Mouse (Mus musculus) midbrain, embryonic 12.5 days (tissue): Measurements from ENCODE around the gene Megf6. TPM values are rescaled to one million over a fixed set of nuclear protein-coding genes. Genes with fewer than 3 reads are reported as not detected.

Source experiments
- ATAC-seq: fragments of 200-750 bp; cut with Nextera tagmentation; 2 replicates; pipeline ENCODE4 v1.8.0; 2017; ENCODE audit warnings: low read depth, moderate TSS enrichment, moderate library complexity; ENCODE audit not compliant: low FRiP score
- H3K27ac ChIP-seq: fragments of 300-500 bp; sonication (generic); replicated peaks from 2 replicates; pipeline ENCODE4 v1.5.1; 2016; ENCODE audit warnings: mild to moderate bottlenecking
- H3K27me3 ChIP-seq: fragments of 300-500 bp; sonication (generic); 2 replicates; pipeline ENCODE4 v1.6.1; 2016; ENCODE audit warnings: mild to moderate bottlenecking
- H3K36me3 ChIP-seq: fragments of 300-500 bp; sonication (generic); 2 replicates; pipeline ENCODE4 v1.6.1; 2016
- H3K4me1 ChIP-seq: fragments of 300-500 bp; sonication (generic); 2 replicates; pipeline ENCODE4 v1.6.1; 2016
- H3K4me2 ChIP-seq: fragments of 300-500 bp; sonication (generic); replicated peaks from 2 replicates; pipeline ENCODE4 v1.6.1; 2016; ENCODE audit warnings: mild to moderate bottlenecking, moderate library complexity
- H3K4me3 ChIP-seq: fragments of 300-500 bp; sonication (generic); 2 replicates; pipeline ENCODE4 v1.5.1; 2016; ENCODE audit warnings: mild to moderate bottlenecking
- H3K9ac ChIP-seq: fragments of 300-500 bp; sonication (generic); replicated peaks from 2 replicates; pipeline ENCODE4 v1.6.1; 2016; ENCODE audit warnings: mild to moderate bottlenecking, moderate library complexity
- H3K9me3 ChIP-seq: fragments of 300-500 bp; sonication (generic); 2 replicates; pipeline ENCODE4 v1.6.1; 2016; ENCODE audit warnings: mild to moderate bottlenecking
- WGBS: fragments of 180-500 bp; shearing (Covaris S2); methylation state at CpG from one replicate; pipeline ENCODE4 v1.1.7; 2016; 5-methylcytosine and 5-hydroxymethylcytosine counted together
- polyA plus RNA-seq: library from polyadenylated mRNA; unstranded; fragments of >200 nt; fragmentation: Nextera tagmentation; extraction: Ambion mirVana; gene quantifications from 2 replicates; pipeline ENCODE4 v1.2.1, GENCODE M21; 2016

Gene Megf6
- polyA plus RNA-seq, 1 experiment from 2014 or later: 29.5 TPM

DNA sequence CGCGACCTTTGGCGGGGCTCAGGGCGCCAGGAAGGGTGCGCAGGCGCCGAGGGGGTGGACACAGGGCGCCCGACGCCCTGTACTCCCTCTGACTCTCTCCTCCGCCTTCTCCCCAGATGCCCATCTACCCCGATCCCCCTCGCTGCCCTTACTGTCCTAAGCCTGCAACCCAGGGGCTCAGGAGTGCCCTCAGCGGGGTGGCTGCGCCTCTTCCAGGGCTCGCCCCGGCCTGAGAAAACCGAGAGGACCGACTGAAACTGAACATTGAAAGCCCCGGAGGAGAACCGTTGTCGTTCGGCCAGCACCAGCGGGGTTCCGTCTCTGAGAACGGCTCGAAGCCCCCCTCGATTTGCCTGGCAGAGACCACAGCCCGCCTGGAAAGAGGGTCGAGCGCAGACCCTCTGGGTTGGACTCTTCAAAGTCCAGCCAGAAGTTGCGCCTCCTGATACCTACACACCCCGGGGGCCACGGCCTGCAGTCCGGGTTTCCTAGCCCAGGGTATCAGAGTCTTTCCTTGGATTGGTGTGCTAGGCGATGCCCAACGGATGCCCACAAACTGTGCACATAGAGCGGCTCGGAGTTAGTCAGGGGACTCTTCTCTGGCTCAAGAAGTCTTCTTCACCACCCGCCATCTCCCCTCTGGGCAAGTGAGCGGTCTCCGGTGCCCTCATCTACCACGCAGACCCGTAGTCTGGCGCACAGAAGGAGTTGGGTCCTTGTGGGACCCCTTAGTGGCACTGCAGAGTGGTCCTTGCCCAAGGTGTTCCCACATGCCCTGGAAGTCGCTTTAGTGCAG is 30.1 kb upstream of the Megf6 start:
- 1% methylated on average over 39 of the region's 46 CpGs for WGBS
- ATAC-seq: no peak
- Histone ChIP-seq H3K9ac (peak overlapping the region; percentile 52), H3K9me3 (no peaks in the 10 kb centered on the region), H3K36me3 (no peaks in the 10 kb centered on the region), H3K27me3 (peaks cover 64% of the 10 kb centered on the region), H3K27ac (no peak overlapping the region), H3K4me1 (peaks cover 39% of the 10 kb centered on the region), H3K4me2 (peak overlapping the region; percentile 83), H3K4me3 (peak overlapping the region; percentile 50)

DNA sequence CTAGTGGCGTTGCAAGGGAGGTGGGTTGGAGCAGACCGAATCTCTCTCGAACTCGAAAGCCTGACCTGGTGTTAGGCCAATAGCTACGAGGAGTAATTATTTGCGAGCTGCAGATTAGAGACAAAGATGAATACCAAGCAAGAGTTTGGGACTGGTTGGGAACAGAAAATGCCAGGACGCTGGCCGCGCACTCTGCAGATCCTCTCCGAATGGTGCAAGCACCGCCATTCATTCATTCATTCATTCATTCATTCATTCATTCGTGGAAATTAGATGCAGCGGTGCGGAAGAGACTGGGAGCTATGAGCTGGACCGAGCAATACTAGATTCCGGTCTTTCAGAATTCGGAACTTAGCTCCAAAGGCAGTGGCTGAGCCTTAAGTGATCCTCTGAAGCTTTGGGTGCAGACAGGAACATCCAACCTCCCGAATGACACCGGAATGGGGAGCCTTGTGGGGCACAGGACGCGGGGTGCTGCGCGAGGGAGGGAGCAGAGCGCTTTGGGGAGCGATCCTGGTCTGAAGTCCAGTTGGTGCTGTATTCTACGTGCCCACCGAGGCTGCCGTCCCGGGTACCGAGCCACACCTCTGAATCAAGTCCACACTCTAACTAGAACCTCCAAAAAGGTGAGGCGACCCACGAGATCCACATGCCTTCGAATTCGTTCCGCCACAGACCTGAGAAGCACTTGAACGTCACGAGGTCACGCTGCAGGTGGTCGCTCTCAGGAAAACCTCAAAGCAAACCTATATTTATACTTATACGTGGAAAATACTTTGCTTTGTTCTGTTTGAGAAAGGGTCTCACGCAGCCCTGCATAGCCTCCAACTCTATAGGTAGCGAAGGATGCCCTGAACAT is 29.3 kb upstream of the Megf6 start:
- ATAC-seq: no peak
- H3K27me3 ChIP-seq: peaks cover 56% of the 10 kb centered on the region
- H3K9ac ChIP-seq: no peak overlapping the region
- peak overlapping the region; percentile 92 for H3K4me2 ChIP-seq
- H3K27ac ChIP-seq: no peak overlapping the region
- 2% methylated on average over 42 of the region's 42 CpGs for WGBS
- peak overlapping the region; percentile 50 for H3K4me3 ChIP-seq
- peaks cover 39% of the 10 kb centered on the region for H3K4me1 ChIP-seq
- H3K9me3 ChIP-seq: no peaks in the 10 kb centered on the region
- H3K36me3 ChIP-seq: peaks cover 3% of the 10 kb centered on the region

GRCm38 (mm10) chr4:154142211-154143040 is 28.1 kb upstream of the Megf6 start, which contains the start of gene Wrap73:
Gene Wrap73, plus strand, starts transcription at chr4:154142372.
- H3K4me1 ChIP-seq: peaks cover 39% of the 10 kb centered on the region
- 2% methylated on average over 48 of the region's 49 CpGs for WGBS
- peak within 1 kb of the TSS; percentile 88 for H3K4me3 ChIP-seq
- ATAC-seq: peak; percentile 96
- H3K36me3 ChIP-seq: peaks cover 13% of the 10 kb centered on the region
- peak within 1 kb of the TSS; percentile 80 for H3K9ac ChIP-seq
- H3K27me3 ChIP-seq: peaks cover 44% of the 10 kb centered on the region
- H3K9me3 ChIP-seq: no peaks in the 10 kb centered on the region
- peak within 1 kb of the TSS; percentile 92 for H3K4me2 ChIP-seq
- 0 out of 2 replicates have a peak within 1 kb of the TSS, but pooled peaks have one; percentile 61 for H3K27ac ChIP-seq

- peaks cover 33% of the 10 kb centered on the region for H3K4me1 ChIP-seq
- WGBS: 85% methylated on average over 3 of the region's 3 CpGs
- H3K27me3 ChIP-seq: peaks cover 21% of the 10 kb centered on the region
- H3K27ac ChIP-seq: no peak overlapping the region
- ATAC-seq: no peak
- no peak overlapping the region for H3K9ac ChIP-seq
- no peaks in the 10 kb centered on the region for H3K9me3 ChIP-seq
- H3K4me2 ChIP-seq: no peak overlapping the region
- peaks cover 33% of the 10 kb centered on the region for H3K36me3 ChIP-seq
- no peak overlapping the region for H3K4me3 ChIP-seq
Observed at GRCm38 (mm10) chr4:154144712-154145111, 25.8 kb upstream of the Megf6 start.

DNA sequence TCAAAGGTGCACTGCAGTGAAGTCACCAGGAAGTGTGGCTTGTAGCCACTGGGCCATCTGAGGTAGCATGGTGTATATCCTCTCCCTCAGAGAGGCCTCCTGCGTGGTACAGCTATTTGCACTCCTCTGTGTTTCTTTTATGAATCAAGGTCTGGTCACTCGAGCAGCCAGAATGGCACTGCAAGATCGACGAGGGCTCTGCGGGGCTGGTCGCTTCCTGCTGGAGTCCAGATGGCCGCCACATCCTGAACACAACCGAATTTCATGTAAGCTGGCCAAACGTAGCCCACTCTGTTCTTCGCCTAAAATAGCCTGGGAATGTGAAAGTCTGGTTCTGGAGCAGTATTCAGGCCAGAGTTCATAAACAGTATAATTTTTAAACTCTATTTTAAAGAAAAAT is 24.2 kb upstream of the Megf6 start:
- Histone ChIP-seq H3K9me3 (no peaks in the 10 kb centered on the region), H3K4me3 (no peak overlapping the region), H3K4me1 (peaks cover 18% of the 10 kb centered on the region), H3K27ac (no peak overlapping the region), H3K4me2 (no peak overlapping the region), H3K36me3 (peaks cover 49% of the 10 kb centered on the region), H3K9ac (no peak overlapping the region), H3K27me3 (peaks cover 5% of the 10 kb centered on the region)
- 85% methylated on average over 10 of the region's 10 CpGs for WGBS
- ATAC-seq: no peak

DNA sequence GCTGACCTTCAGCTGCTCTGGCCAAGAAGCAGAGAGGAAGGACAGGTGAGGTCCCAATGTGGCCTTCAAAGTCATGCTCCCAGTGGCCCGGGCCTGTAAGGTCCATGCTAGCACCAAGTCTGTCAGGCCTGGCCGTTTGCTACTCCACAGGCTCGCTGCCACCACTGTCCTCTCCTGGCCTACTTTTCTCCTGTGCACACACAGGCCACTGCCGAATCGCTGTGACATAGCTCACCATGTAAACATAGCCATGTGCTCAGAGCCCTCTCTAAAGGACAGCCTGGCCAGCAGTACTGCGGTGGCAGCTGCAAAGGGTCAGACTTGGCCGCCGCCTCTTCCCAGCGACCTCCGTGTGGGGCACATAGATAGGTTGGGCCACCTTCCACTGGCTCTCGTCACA is 16.4 kb upstream of the Megf6 start:
- no peaks in the 10 kb centered on the region for H3K27me3 ChIP-seq
- H3K36me3 ChIP-seq: peaks cover 94% of the 10 kb centered on the region
- ATAC-seq: no peak
- H3K9ac ChIP-seq: no peak overlapping the region
- no peak overlapping the region for H3K4me3 ChIP-seq
- peaks cover 8% of the 10 kb centered on the region; the same call in 1 of the 2 replicates for H3K4me1 ChIP-seq
- no peaks in the 10 kb centered on the region for H3K9me3 ChIP-seq
- H3K27ac ChIP-seq: no peak overlapping the region
- H3K4me2 ChIP-seq: no peak overlapping the region
- WGBS: 67% methylated on average over 11 of the region's 11 CpGs

DNA sequence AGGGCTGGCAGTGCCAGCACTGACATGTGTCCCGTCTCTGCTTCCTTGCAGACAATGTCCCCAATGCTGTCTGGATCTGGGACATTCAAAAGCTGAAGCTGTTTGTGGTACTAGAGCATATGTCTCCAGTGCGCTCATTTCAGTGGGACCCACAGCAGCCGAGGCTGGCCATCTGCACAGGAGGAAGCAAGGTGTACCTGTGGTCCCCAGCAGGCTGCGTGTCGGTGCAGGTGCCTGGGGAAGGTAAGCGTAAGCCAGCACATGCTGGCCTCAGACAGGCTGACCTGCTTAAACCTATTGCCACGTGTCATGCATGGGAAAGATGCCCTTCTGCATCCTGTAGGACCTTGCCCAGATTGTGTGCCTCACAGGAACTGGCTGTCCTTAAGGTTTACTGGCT is 14.5 kb upstream of the Megf6 start:
- ATAC-seq: no peak
- 88% methylated on average over 7 of the region's 7 CpGs for WGBS

DNA sequence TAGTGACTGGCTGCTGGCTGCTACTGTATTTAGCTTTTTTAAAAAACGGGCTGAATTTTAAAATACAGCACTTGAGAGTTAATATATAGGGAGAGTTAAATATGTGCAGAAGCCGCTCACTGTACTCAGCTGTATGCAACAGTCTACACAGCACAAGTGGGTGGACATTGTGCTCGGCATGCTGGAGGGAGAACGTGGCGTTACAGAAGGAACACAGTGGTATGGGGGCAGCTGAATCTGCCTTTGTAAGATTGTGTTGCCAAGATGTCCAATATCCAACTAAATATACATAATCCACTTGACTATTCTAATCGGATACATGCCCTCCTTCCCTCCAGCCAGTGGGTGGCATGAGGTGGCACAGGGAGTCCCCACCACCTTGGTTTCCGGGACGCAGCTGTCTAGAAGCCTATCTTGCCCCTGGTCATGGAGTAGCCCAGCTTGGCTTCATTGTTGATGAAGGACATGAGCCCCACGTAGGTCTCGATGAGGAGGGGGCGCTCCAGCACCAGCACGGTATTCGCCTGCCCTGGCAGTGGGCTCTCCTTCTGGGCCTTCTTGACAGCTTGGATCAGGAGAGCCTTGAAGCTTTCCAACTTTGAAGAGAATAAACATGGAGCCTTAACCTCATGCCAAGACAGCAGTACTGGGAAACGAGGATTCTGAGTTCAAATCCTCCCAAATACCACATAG is 12.4 kb upstream of the Megf6 start:
- Histone ChIP-seq H3K27me3 (no peaks in the 10 kb centered on the region), H3K4me2 (no peak overlapping the region), H3K4me3 (no peak overlapping the region), H3K9me3 (no peaks in the 10 kb centered on the region), H3K9ac (no peak overlapping the region), H3K36me3 (peaks cover 54% of the 10 kb centered on the region), H3K4me1 (peaks cover 24% of the 10 kb centered on the region), H3K27ac (no peak overlapping the region)
- WGBS: 92% methylated on average over 14 of the region's 14 CpGs
- ATAC-seq: no peak

More for the DNA sequence above, 14.5 kb upstream of the Megf6 start:
- Histone ChIP-seq H3K36me3 (peaks cover 75% of the 10 kb centered on the region), H3K4me2 (no peak overlapping the region), H3K4me1 (peaks cover 19% of the 10 kb centered on the region), H3K9me3 (no peaks in the 10 kb centered on the region), H3K27me3 (no peaks in the 10 kb centered on the region), H3K4me3 (no peak overlapping the region), H3K27ac (no peak overlapping the region), H3K9ac (no peak overlapping the region)

- Histone ChIP-seq H3K36me3 (peaks cover 48% of the 10 kb centered on the region), H3K4me2 (peak overlapping the region; percentile 92), H3K4me3 (0 out of 2 replicates have a peak overlapping the region, but pooled peaks have one; percentile 95), H3K9me3 (no peaks in the 10 kb centered on the region), H3K27ac (no peak overlapping the region), H3K27me3 (no peaks in the 10 kb centered on the region), H3K4me1 (peaks cover 24% of the 10 kb centered on the region), H3K9ac (no peak overlapping the region)
- peak; percentile 20; the same call in 1 of the 2 replicates for ATAC-seq
- 16% methylated on average over 6 of the region's 6 CpGs for whole genome bisulfite sequencing
Observed at GRCm38 (mm10) chr4:154159002-154159401, 11.5 kb upstream of the Megf6 start.

- 3% methylated on average over 45 of the region's 47 CpGs for WGBS
- Histone ChIP-seq H3K4me3 (peak overlapping the region; percentile 95), H3K4me1 (peaks cover 22% of the 10 kb centered on the region), H3K9ac (peak overlapping the region; percentile 86), H3K4me2 (peak overlapping the region; percentile 92), H3K27ac (peak overlapping the region; percentile 66; the same call in 1 of the 2 replicates), H3K36me3 (peaks cover 38% of the 10 kb centered on the region), H3K9me3 (no peaks in the 10 kb centered on the region), H3K27me3 (no peaks in the 10 kb centered on the region)
- ATAC-seq: peak; percentile 68; the same call in 1 of the 2 replicates
Observed at GRCm38 (mm10) chr4:154159961-154160537, 10.5 kb upstream of the Megf6 start.
